Mouse (Mus musculus): ENCODE measurements around the gene Cox7a1.

- TF ChIP-seq EP300 (IDR thresholded peaks at IDR 0.05; ENCODE audit: low read depth) (no peak), CTCF (IDR thresholded peaks at IDR 0.05; ENCODE audit: low read depth) (no peak)
Observed at GRCm38 (mm10) chr7:30224206-30224605, 40.3 kb downstream of the Cox7a1 start.
